Mouse (Mus musculus): Measurements from ENCODE around the gene Pus10. TPM values are rescaled to one million over a fixed set of nuclear protein-coding genes. Genes with fewer than 3 reads are reported as not detected.
"Not testable (repeated sequence)": the region's sequence is repeated elsewhere in the genome, so short reads cannot be mapped to it uniquely, and the experiment has no call there.

Gene Pus10
- polyA plus RNA-seq, 1 experiment from 2014 or later, result 20.9 TPM

- H3K27me3 ChIP-seq, result no peaks in the 10 kb centered on the region
- no peak overlapping the region for H3K4me3 ChIP-seq
- H3K27ac ChIP-seq, result no peak overlapping the region
- no peaks in the 10 kb centered on the region for H3K9me3 ChIP-seq (replicated peaks)
- H3K4me2 ChIP-seq (replicated peaks), result no peak overlapping the region
- H3K36me3 ChIP-seq, result peaks cover 21% of the 10 kb centered on the region
- ATAC-seq (ENCODE audit: low FRiP score), result no peak
- H3K9ac ChIP-seq, result no peak overlapping the region
- no peaks in the 10 kb centered on the region for H3K4me1 ChIP-seq
Observed at GRCm38 (mm10) chr11:23735820-23736470, 70.5 kb downstream of the Pus10 start.

GRCm38 (mm10) chr11:23740895-23741294 lies 75.4 kb downstream of the Pus10 start:
- Histone ChIP-seq H3K27me3 (no peaks in the 10 kb centered on the region), H3K36me3 (no peaks in the 10 kb centered on the region), H3K4me2 (replicated peaks) (no peak overlapping the region), H3K4me1 (no peaks in the 10 kb centered on the region), H3K27ac (no peak overlapping the region), H3K4me3 (no peak overlapping the region), H3K9ac (no peak overlapping the region), H3K9me3 (replicated peaks) (no peaks in the 10 kb centered on the region)
- no peak for ATAC-seq (ENCODE audit: low FRiP score)
- WGBS, result 81% methylated on average over 4 of the region's 4 CpGs

GRCm38 (mm10) chr11:23741386-23741785 lies 75.9 kb downstream of the Pus10 start:
- H3K4me2 ChIP-seq (replicated peaks), result no peak overlapping the region
- no peaks in the 10 kb centered on the region for H3K9me3 ChIP-seq (replicated peaks)
- H3K4me1 ChIP-seq, result no peaks in the 10 kb centered on the region
- no peak overlapping the region for H3K27ac ChIP-seq
- no peak for ATAC-seq (ENCODE audit: low FRiP score)
- WGBS, result 89% methylated on average over 7 of the region's 7 CpGs
- no peak overlapping the region for H3K4me3 ChIP-seq
- no peaks in the 10 kb centered on the region for H3K36me3 ChIP-seq
- H3K9ac ChIP-seq, result no peak overlapping the region
- H3K27me3 ChIP-seq, result no peaks in the 10 kb centered on the region

GRCm38 (mm10) chr11:23744352-23744751 lies 78.9 kb downstream of the Pus10 start:
- 95% methylated on average over 3 of the region's 3 CpGs for WGBS
- no peaks in the 10 kb centered on the region for H3K36me3 ChIP-seq
- H3K4me3 ChIP-seq, result no peak overlapping the region
- no peaks in the 10 kb centered on the region for H3K4me1 ChIP-seq
- no peak overlapping the region for H3K9ac ChIP-seq
- no peak for ATAC-seq (ENCODE audit: low FRiP score)
- H3K9me3 ChIP-seq (replicated peaks), result no peaks in the 10 kb centered on the region
- no peaks in the 10 kb centered on the region for H3K27me3 ChIP-seq
- H3K27ac ChIP-seq, result no peak overlapping the region
- H3K4me2 ChIP-seq (replicated peaks), result no peak overlapping the region

GRCm38 (mm10) chr11:23746102-23746501 lies 80.6 kb downstream of the Pus10 start:
- no peak overlapping the region for H3K27ac ChIP-seq
- ATAC-seq (ENCODE audit: low FRiP score), result no peak
- H3K4me2 ChIP-seq (replicated peaks), result no peak overlapping the region
- H3K4me1 ChIP-seq, result no peaks in the 10 kb centered on the region
- H3K36me3 ChIP-seq, result no peaks in the 10 kb centered on the region
- H3K9me3 ChIP-seq (replicated peaks), result no peaks in the 10 kb centered on the region
- H3K27me3 ChIP-seq, result no peaks in the 10 kb centered on the region
- no peak overlapping the region for H3K9ac ChIP-seq
- WGBS, result 91% methylated on average over 4 of the region's 4 CpGs
- H3K4me3 ChIP-seq, result no peak overlapping the region

- WGBS, result 95% methylated on average over 1 of the region's 1 CpGs
- Histone ChIP-seq H3K9ac (no peak overlapping the region), H3K27ac (no peak overlapping the region), H3K36me3 (no peaks in the 10 kb centered on the region), H3K9me3 (replicated peaks) (no peaks in the 10 kb centered on the region), H3K27me3 (no peaks in the 10 kb centered on the region), H3K4me2 (replicated peaks) (no peak overlapping the region), H3K4me1 (no peaks in the 10 kb centered on the region), H3K4me3 (no peak overlapping the region)
- ATAC-seq (ENCODE audit: low FRiP score), result no peak
Observed at GRCm38 (mm10) chr11:23753136-23753710, 87.7 kb downstream of the Pus10 start.

GRCm38 (mm10) chr11:23754329-23754728 lies 88.9 kb downstream of the Pus10 start:
- no peaks in the 10 kb centered on the region for H3K4me1 ChIP-seq
- H3K27ac ChIP-seq, result no peak overlapping the region
- no peak overlapping the region for H3K4me2 ChIP-seq (replicated peaks)
- no peaks in the 10 kb centered on the region for H3K9me3 ChIP-seq (replicated peaks)
- no peaks in the 10 kb centered on the region for H3K36me3 ChIP-seq
- no peak for ATAC-seq (ENCODE audit: low FRiP score)
- H3K9ac ChIP-seq, result no peak overlapping the region
- no peak overlapping the region for H3K4me3 ChIP-seq
- no peaks in the 10 kb centered on the region for H3K27me3 ChIP-seq

- H3K9ac ChIP-seq, result no peak overlapping the region
- H3K4me2 ChIP-seq (replicated peaks), result no peak overlapping the region
- H3K4me3 ChIP-seq, result no peak overlapping the region
- H3K27ac ChIP-seq, result no peak overlapping the region
- H3K9me3 ChIP-seq (replicated peaks), result no peaks in the 10 kb centered on the region
- no peaks in the 10 kb centered on the region for H3K4me1 ChIP-seq
- no peak for ATAC-seq (ENCODE audit: low FRiP score)
- no peaks in the 10 kb centered on the region for H3K27me3 ChIP-seq
- 80% methylated on average over 2 of the region's 2 CpGs for WGBS
- H3K36me3 ChIP-seq, result no peaks in the 10 kb centered on the region
Observed at GRCm38 (mm10) chr11:23758218-23758617, 92.7 kb downstream of the Pus10 start.

- Histone ChIP-seq H3K27ac (no peak overlapping the region), H3K4me1 (no peaks in the 10 kb centered on the region), H3K9ac (no peak overlapping the region), H3K36me3 (no peaks in the 10 kb centered on the region), H3K9me3 (replicated peaks) (no peaks in the 10 kb centered on the region), H3K4me3 (no peak overlapping the region), H3K4me2 (replicated peaks) (no peak overlapping the region), H3K27me3 (no peaks in the 10 kb centered on the region)
- 92% methylated on average over 2 of the region's 2 CpGs for WGBS
- no peak for ATAC-seq (ENCODE audit: low FRiP score)
Observed at GRCm38 (mm10) chr11:23762635-23763034, 97.2 kb downstream of the Pus10 start.

GRCm38 (mm10) chr11:23767369-23767768 lies 101.9 kb downstream of the Pus10 start:
- 85% methylated on average over 5 of the region's 5 CpGs for WGBS
- ATAC-seq (ENCODE audit: low FRiP score), result not testable (repeated sequence)

GRCm38 (mm10) chr11:23767928-23768327 lies 102.5 kb downstream of the Pus10 start:
- no peak overlapping the region for H3K4me2 ChIP-seq (replicated peaks)
- H3K27me3 ChIP-seq, result peaks cover 4% of the 10 kb centered on the region; the same call in 1 of the 2 replicates
- WGBS, result 88% methylated on average over 1 of the region's 1 CpGs
- no peak overlapping the region for H3K4me3 ChIP-seq
- peaks cover 5% of the 10 kb centered on the region; the same call in 1 of the 2 replicates for H3K4me1 ChIP-seq
- no peak overlapping the region for H3K9ac ChIP-seq
- H3K9me3 ChIP-seq (replicated peaks), result no peaks in the 10 kb centered on the region
- ATAC-seq (ENCODE audit: low FRiP score), result no peak
- no peak overlapping the region for H3K27ac ChIP-seq
- no peaks in the 10 kb centered on the region for H3K36me3 ChIP-seq

More at GRCm38 (mm10) chr11:23767369-23767768, 101.9 kb downstream of the Pus10 start:
- not testable (repeated sequence) for H3K4me1 ChIP-seq; H3K27me3 ChIP-seq; H3K9ac ChIP-seq; H3K4me3 ChIP-seq; H3K4me2 ChIP-seq (replicated peaks); H3K36me3 ChIP-seq; H3K9me3 ChIP-seq (replicated peaks); H3K27ac ChIP-seq

GRCm38 (mm10) chr11:23769033-23769432 lies 103.6 kb downstream of the Pus10 start:
- Histone ChIP-seq H3K9ac (no peak overlapping the region), H3K4me1 (peaks cover 5% of the 10 kb centered on the region; the same call in 1 of the 2 replicates), H3K9me3 (replicated peaks) (no peaks in the 10 kb centered on the region), H3K36me3 (no peaks in the 10 kb centered on the region), H3K4me2 (replicated peaks) (no peak overlapping the region), H3K27me3 (peaks cover 5% of the 10 kb centered on the region; the same call in 1 of the 2 replicates), H3K4me3 (no peak overlapping the region), H3K27ac (no peak overlapping the region)
- ATAC-seq (ENCODE audit: low FRiP score), result no peak
